Mouse (Mus musculus) right cerebral cortex, postnatal 4 days (tissue): ENCODE measurements around the gene Kctd6.
A peak's percentile ranks its signal among the peaks of the same experiment; 100 is the strongest.

Source experiments
- DNase-seq: peaks from one replicate; pipeline ENCODE4 v3.0.0-alpha.2; 2022

Gene Kctd6

GRCm38 (mm10) chr14:8214299-8215207 lies 613 bp downstream of the Kctd6 start:
- DNase-seq, result peak; percentile 80

GRCm38 (mm10) chr14:8215208-8215778 lies 1.4 kb downstream of the Kctd6 start:
- DNase-seq, result no peak

GRCm38 (mm10) chr14:8216100-8216499 lies 2.2 kb downstream of the Kctd6 start:
- DNase-seq, result no peak

- peak; percentile 26 for DNase-seq
Measured at GRCm38 (mm10) chr14:8218238-8218637, 4.3 kb downstream of the Kctd6 start.

GRCm38 (mm10) chr14:8218730-8219380 lies 4.9 kb downstream of the Kctd6 start:
- no peak for DNase-seq

- no peak for DNase-seq
Measured at GRCm38 (mm10) chr14:8219876-8220275, 5.9 kb downstream of the Kctd6 start.

- DNase-seq, result no peak
Measured at GRCm38 (mm10) chr14:8220306-8220705, 6.4 kb downstream of the Kctd6 start.

GRCm38 (mm10) chr14:8220912-8221311 lies 7.0 kb downstream of the Kctd6 start:
- no peak for DNase-seq

- no peak for DNase-seq
Measured at GRCm38 (mm10) chr14:8222561-8222960, 8.6 kb downstream of the Kctd6 start.

GRCm38 (mm10) chr14:8223506-8224293 lies 9.8 kb downstream of the Kctd6 start:
- no peak for DNase-seq

- no peak for DNase-seq
Measured at GRCm38 (mm10) chr14:8224805-8225204, 10.9 kb downstream of the Kctd6 start.

GRCm38 (mm10) chr14:8229367-8230019 lies 15.6 kb downstream of the Kctd6 start:
- DNase-seq, result no peak

GRCm38 (mm10) chr14:8232155-8232910 lies 18.4 kb downstream of the Kctd6 start:
- DNase-seq, result no peak

GRCm38 (mm10) chr14:8233252-8233651 lies 19.3 kb downstream of the Kctd6 start:
- DNase-seq, result no peak

GRCm38 (mm10) chr14:8241816-8242215 lies 27.9 kb downstream of the Kctd6 start:
- no peak for DNase-seq

- DNase-seq, result peak; percentile 32
Measured at GRCm38 (mm10) chr14:8242388-8242920, 28.5 kb downstream of the Kctd6 start.

- no peak for DNase-seq
Measured at GRCm38 (mm10) chr14:8243136-8243888, 29.4 kb downstream of the Kctd6 start.

GRCm38 (mm10) chr14:8244211-8244611 lies 30.3 kb downstream of the Kctd6 start:
- no peak for DNase-seq

GRCm38 (mm10) chr14:8246878-8247277 lies 32.9 kb downstream of the Kctd6 start:
- DNase-seq, result no peak

- no peak for DNase-seq
Measured at GRCm38 (mm10) chr14:8249206-8249605, 35.3 kb downstream of the Kctd6 start.
